Mouse (Mus musculus): ENCODE results near the gene Alox5ap.

GRCm38 (mm10) chr5:149247047-149247904, 17.3 kb upstream of the Alox5ap start:
- TF ChIP-seq CTCF (IDR thresholded peaks at IDR 0.05; ENCODE audit: low read depth) (no peak), EP300 (IDR thresholded peaks at IDR 0.05; ENCODE audit: low read depth) (no peak)

Measured in liver, postnatal 0 days (tissue).